Mouse (Mus musculus): ENCODE results near the gene Fbxo4. TPM values are rescaled to one million over a fixed set of nuclear protein-coding genes. Genes with fewer than 3 reads are reported as not detected.

The Fbxo4 gene
- polyA plus RNA-seq, 1 experiment = 0.07 TPM

DNA sequence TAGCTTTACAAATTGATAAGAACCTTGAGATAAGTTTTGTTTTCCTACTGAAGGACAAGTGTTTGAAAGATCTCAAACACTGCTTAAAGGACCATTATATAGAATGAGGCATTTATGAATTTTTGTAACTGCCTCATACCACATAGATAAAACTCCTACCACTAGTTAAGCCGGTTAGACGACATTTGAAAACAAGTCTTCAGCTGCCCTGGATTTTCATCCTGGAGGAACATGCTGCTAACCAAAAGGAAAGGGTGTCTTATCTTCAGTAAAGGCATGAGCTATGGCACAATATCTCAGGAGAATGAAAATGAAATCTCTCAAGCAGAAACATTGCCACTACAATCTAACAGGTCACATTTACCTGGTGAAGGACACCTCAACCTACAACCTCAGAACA lies 44.4 kb upstream of the Fbxo4 start:
- no peak for TF ChIP-seq GATA1 (IDR thresholded peaks at IDR 0.05; ENCODE audit: low read length)
- TF ChIP-seq TAL1 (IDR thresholded peaks at IDR 0.05; ENCODE audit: low read length) = no peak
- Histone ChIP-seq H3K4me3 (replicated peaks) (no peak overlapping the region), H3K4me1 (ENCODE audit: control insufficient read depth) (peaks cover 18% of the 10 kb centered on the region), H3K9me3 (ENCODE audit: control insufficient read depth, low read length) (no peaks in the 10 kb centered on the region), H3K27me3 (ENCODE audit: control insufficient read depth) (peaks cover 19% of the 10 kb centered on the region), H3K36me3 (ENCODE audit: control insufficient read depth) (no peaks in the 10 kb centered on the region)

- H3K36me3 ChIP-seq (ENCODE audit: control insufficient read depth) = no peaks in the 10 kb centered on the region
- H3K27me3 ChIP-seq (ENCODE audit: control insufficient read depth) = no peaks in the 10 kb centered on the region
- H3K4me3 ChIP-seq (replicated peaks) = no peak overlapping the region
- TF ChIP-seq GATA1 (IDR thresholded peaks at IDR 0.05; ENCODE audit: low read length) (no peak), TAL1 (IDR thresholded peaks at IDR 0.05; ENCODE audit: low read length) (no peak)
- no peaks in the 10 kb centered on the region for H3K4me1 ChIP-seq (ENCODE audit: control insufficient read depth)
- no peaks in the 10 kb centered on the region for H3K9me3 ChIP-seq (ENCODE audit: control insufficient read depth, low read length)
Observed at GRCm38 (mm10) chr15:4020711-4021110, 41.3 kb upstream of the Fbxo4 start.

GRCm38 (mm10) chr15:4013873-4014272 lies 34.5 kb upstream of the Fbxo4 start:
- Histone ChIP-seq H3K27me3 (ENCODE audit: control insufficient read depth) (no peaks in the 10 kb centered on the region), H3K4me3 (replicated peaks) (no peak overlapping the region), H3K36me3 (ENCODE audit: control insufficient read depth) (no peaks in the 10 kb centered on the region), H3K4me1 (ENCODE audit: control insufficient read depth) (no peaks in the 10 kb centered on the region), H3K9me3 (ENCODE audit: control insufficient read depth, low read length) (no peaks in the 10 kb centered on the region)
- TF ChIP-seq GATA1 (IDR thresholded peaks at IDR 0.05; ENCODE audit: low read length) (no peak), TAL1 (IDR thresholded peaks at IDR 0.05; ENCODE audit: low read length) (no peak)

DNA sequence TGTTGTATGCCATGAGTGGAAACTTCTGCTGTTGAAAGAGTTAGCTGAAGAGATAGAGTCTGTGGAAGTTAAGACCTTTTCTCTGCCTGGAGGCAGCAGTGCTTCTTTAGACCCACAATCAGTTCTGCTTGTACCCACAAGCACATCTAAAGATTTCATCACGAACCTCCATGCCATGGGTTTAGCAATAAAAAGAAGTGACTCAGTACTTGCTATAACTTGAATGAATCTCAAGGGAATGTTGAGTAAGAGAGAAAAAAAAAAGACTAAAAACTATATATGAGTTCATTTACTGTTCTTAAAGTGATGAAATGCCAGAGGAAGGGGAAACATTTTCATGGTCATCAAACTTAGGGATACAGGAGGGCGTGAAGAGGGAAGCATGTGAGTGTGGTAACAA lies 21.2 kb upstream of the Fbxo4 start:
- no peaks in the 10 kb centered on the region for H3K36me3 ChIP-seq (ENCODE audit: control insufficient read depth)
- no peak for TF ChIP-seq GATA1 (IDR thresholded peaks at IDR 0.05; ENCODE audit: low read length)
- no peak for TF ChIP-seq TAL1 (IDR thresholded peaks at IDR 0.05; ENCODE audit: low read length)
- peaks cover 7% of the 10 kb centered on the region for H3K9me3 ChIP-seq (ENCODE audit: control insufficient read depth, low read length)
- H3K4me3 ChIP-seq (replicated peaks) = no peak overlapping the region
- H3K4me1 ChIP-seq (ENCODE audit: control insufficient read depth) = peaks cover 10% of the 10 kb centered on the region
- H3K27me3 ChIP-seq (ENCODE audit: control insufficient read depth) = no peaks in the 10 kb centered on the region

GRCm38 (mm10) chr15:3999144-3999543 lies 19.8 kb upstream of the Fbxo4 start:
- no peak for TF ChIP-seq GATA1 (IDR thresholded peaks at IDR 0.05; ENCODE audit: low read length)
- no peak for TF ChIP-seq TAL1 (IDR thresholded peaks at IDR 0.05; ENCODE audit: low read length)

DNA sequence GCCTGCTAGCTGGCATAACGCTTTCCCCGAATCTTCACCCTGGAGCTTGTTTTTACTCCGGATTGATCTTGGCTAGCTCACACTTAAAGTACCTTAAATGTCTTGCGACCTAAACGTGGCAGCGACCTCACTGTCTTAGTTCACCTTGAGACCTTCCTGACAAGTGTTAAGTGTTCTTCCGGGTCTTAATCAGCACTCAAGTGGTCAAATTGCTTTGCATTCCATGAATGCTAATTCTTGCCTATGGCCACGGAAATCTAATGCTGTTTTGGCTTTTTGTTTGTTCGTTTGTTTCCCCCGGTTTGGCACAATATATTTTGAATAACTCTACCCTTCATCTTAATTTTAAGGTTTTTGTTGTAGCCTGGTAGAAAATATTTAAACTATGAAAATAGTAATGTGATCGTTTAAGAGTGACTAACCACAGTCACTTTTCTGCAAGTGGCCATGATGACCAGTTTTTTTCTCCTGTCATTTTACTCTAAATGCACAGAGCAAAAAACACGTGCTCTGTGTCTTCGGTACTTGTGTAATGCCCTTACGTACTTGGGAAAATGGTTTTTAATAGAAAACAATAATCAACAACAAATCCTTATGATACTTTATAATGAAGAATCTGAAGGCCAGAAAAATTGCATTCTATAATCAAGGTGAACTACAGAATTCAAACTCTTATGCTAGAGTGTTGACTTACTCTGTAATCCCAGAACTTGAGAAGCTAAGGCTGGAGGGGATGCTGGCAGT lies 17.1 kb upstream of the Fbxo4 start:
- peaks cover 7% of the 10 kb centered on the region for H3K36me3 ChIP-seq (ENCODE audit: control insufficient read depth)
- H3K27me3 ChIP-seq (ENCODE audit: control insufficient read depth) = no peaks in the 10 kb centered on the region
- H3K4me1 ChIP-seq (ENCODE audit: control insufficient read depth) = peaks cover 24% of the 10 kb centered on the region
- peak overlapping the region; percentile 99 for H3K4me3 ChIP-seq (replicated peaks)
- H3K9me3 ChIP-seq (ENCODE audit: control insufficient read depth, low read length) = no peaks in the 10 kb centered on the region
- TF ChIP-seq GATA1 (IDR thresholded peaks at IDR 0.05; ENCODE audit: low read length) = no peak

More at GRCm38 (mm10) chr15:3999144-3999543, 19.8 kb upstream of the Fbxo4 start:
- Histone ChIP-seq H3K27me3 (ENCODE audit: control insufficient read depth) (no peaks in the 10 kb centered on the region), H3K4me3 (replicated peaks) (no peak overlapping the region), H3K36me3 (ENCODE audit: control insufficient read depth) (no peaks in the 10 kb centered on the region), H3K9me3 (ENCODE audit: control insufficient read depth, low read length) (no peaks in the 10 kb centered on the region), H3K4me1 (ENCODE audit: control insufficient read depth) (peaks cover 18% of the 10 kb centered on the region)

GRCm38 (mm10) chr15:3995448-3996266 lies 16.3 kb upstream of the Fbxo4 start, which contains the start of gene AW549877:
TSS of gene AW549877 (minus strand) at chr15:3995744.
- no peak for TF ChIP-seq GATA1 (IDR thresholded peaks at IDR 0.05; ENCODE audit: low read length)
- no peak for TF ChIP-seq TAL1 (IDR thresholded peaks at IDR 0.05; ENCODE audit: low read length)
- Histone ChIP-seq H3K4me1 (ENCODE audit: control insufficient read depth) (peaks cover 24% of the 10 kb centered on the region), H3K27me3 (ENCODE audit: control insufficient read depth) (no peaks in the 10 kb centered on the region), H3K4me3 (replicated peaks) (peak within 1 kb of the TSS; percentile 99), H3K9me3 (ENCODE audit: control insufficient read depth, low read length) (no peaks in the 10 kb centered on the region), H3K36me3 (ENCODE audit: control insufficient read depth) (peaks cover 14% of the 10 kb centered on the region)

DNA sequence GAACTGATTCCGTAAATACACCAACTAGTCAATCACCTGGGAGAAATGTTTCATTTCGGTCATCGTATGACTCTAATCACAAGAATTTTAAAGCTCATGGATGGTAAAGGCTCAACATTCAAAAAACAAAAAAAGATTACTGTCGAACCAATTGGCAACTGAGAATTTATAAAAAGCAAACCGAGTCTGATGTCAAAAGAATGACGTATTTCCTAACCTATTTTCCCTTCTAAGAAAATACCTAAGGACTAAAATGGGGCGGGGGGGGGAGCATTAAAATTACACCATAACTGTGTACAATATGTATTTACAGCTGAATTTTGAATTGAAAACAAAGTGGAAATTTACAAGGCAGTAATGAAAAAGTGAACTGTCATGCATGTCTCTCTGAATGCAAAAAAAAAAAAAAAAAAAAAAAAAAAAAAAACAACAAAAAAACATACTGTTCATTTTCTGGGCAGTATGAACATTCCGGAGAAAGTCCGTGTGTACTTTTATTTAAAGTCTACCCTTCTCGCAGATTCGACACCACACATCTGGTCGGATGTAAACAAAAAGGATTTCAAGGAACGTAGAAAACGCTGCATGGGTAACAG lies 15.6 kb upstream of the Fbxo4 start:
- TF ChIP-seq GATA1 (IDR thresholded peaks at IDR 0.05; ENCODE audit: low read length) (no peak), TAL1 (IDR thresholded peaks at IDR 0.05; ENCODE audit: low read length) (no peak)
- H3K36me3 ChIP-seq (ENCODE audit: control insufficient read depth) = peaks cover 21% of the 10 kb centered on the region
- peaks cover 24% of the 10 kb centered on the region for H3K4me1 ChIP-seq (ENCODE audit: control insufficient read depth)
- H3K27me3 ChIP-seq (ENCODE audit: control insufficient read depth) = no peaks in the 10 kb centered on the region
- H3K4me3 ChIP-seq (replicated peaks) = peak overlapping the region; percentile 99
- H3K9me3 ChIP-seq (ENCODE audit: control insufficient read depth, low read length) = no peaks in the 10 kb centered on the region

DNA sequence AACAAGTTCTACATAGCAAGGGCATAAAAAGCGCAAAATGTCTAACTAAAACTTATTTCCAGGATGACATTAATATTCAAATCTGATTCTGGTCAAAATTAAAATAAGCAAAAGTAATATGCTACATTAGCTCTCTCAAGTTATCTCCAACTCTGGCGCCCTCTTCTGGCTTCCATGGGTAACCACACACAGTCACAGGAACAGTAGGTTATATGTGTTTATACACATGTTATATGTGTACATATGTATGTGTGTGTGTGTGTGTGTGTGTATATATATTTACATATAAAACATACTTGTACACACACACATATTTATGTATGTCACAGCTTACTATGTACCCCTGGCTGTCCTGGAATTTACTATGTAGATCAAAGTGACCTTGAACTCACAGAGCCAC lies 8.6 kb upstream of the Fbxo4 start:
- TF ChIP-seq GATA1 (IDR thresholded peaks at IDR 0.05; ENCODE audit: low read length) (no peak), TAL1 (IDR thresholded peaks at IDR 0.05; ENCODE audit: low read length) (no peak)
- no peaks in the 10 kb centered on the region for H3K27me3 ChIP-seq (ENCODE audit: control insufficient read depth)
- H3K9me3 ChIP-seq (ENCODE audit: control insufficient read depth, low read length) = no peaks in the 10 kb centered on the region
- no peaks in the 10 kb centered on the region for H3K4me1 ChIP-seq (ENCODE audit: control insufficient read depth)
- H3K36me3 ChIP-seq (ENCODE audit: control insufficient read depth) = peaks cover 66% of the 10 kb centered on the region
- H3K4me3 ChIP-seq (replicated peaks) = no peak overlapping the region

All from erythroblast, embryonic 14.5 days (primary cell).